Mouse (Mus musculus): ENCODE results near the gene Ccnk. TPM values are rescaled to one million over a fixed set of nuclear protein-coding genes. Genes with fewer than 3 reads are reported as not detected.

The Ccnk gene
- polyA plus RNA-seq, 1 experiment from 2014 or later, result 4.7 TPM

GRCm38 (mm10) chr12:108187541-108188091, 8.2 kb downstream of the Ccnk start:
- no peak for DNase-seq (ENCODE audit: low spot score)

GRCm38 (mm10) chr12:108193878-108194277, 14.5 kb downstream of the Ccnk start:
- DNase-seq (ENCODE audit: low spot score), result no peak

GRCm38 (mm10) chr12:108195761-108196160, 16.4 kb downstream of the Ccnk start:
- DNase-seq (ENCODE audit: low spot score), result no peak

GRCm38 (mm10) chr12:108198447-108198846, 19.1 kb downstream of the Ccnk start:
- DNase-seq (ENCODE audit: low spot score), result no peak

- DNase-seq (ENCODE audit: low spot score), result no peak
These were observed 20.7 kb downstream of the Ccnk start for GRCm38 (mm10) chr12:108200094-108200493.

GRCm38 (mm10) chr12:108203895-108204294, 24.5 kb downstream of the Ccnk start:
- DNase-seq (ENCODE audit: low spot score), result no peak

- DNase-seq (ENCODE audit: low spot score), result no peak
These were observed 25.6 kb downstream of the Ccnk start for GRCm38 (mm10) chr12:108204978-108205377.

- DNase-seq (ENCODE audit: low spot score), result peak; percentile 61
These were observed 27.3 kb downstream of the Ccnk start for GRCm38 (mm10) chr12:108206641-108207040.

- no peak for DNase-seq (ENCODE audit: low spot score)
These were observed 28.8 kb downstream of the Ccnk start for GRCm38 (mm10) chr12:108208216-108208615.

- peak; percentile 50 for DNase-seq (ENCODE audit: low spot score)
These were observed 29.5 kb downstream of the Ccnk start for GRCm38 (mm10) chr12:108208726-108209438.

GRCm38 (mm10) chr12:108210623-108211022, 31.2 kb downstream of the Ccnk start:
- DNase-seq (ENCODE audit: low spot score), result no peak

GRCm38 (mm10) chr12:108212071-108212470, 32.7 kb downstream of the Ccnk start:
- DNase-seq (ENCODE audit: low spot score), result no peak

- no peak for DNase-seq (ENCODE audit: low spot score)
These were observed 33.1 kb downstream of the Ccnk start for GRCm38 (mm10) chr12:108212476-108212875.

- DNase-seq (ENCODE audit: low spot score), result no peak
These were observed 34.0 kb downstream of the Ccnk start for GRCm38 (mm10) chr12:108213090-108214041.

- no peak for DNase-seq (ENCODE audit: low spot score)
These were observed 35.7 kb downstream of the Ccnk start for GRCm38 (mm10) chr12:108215090-108215489.

GRCm38 (mm10) chr12:108216611-108217370, 37.4 kb downstream of the Ccnk start:
- no peak for DNase-seq (ENCODE audit: low spot score)

GRCm38 (mm10) chr12:108217572-108217971, 38.2 kb downstream of the Ccnk start:
- peak; percentile 68 for DNase-seq (ENCODE audit: low spot score)

GRCm38 (mm10) chr12:108219163-108219562, 39.8 kb downstream of the Ccnk start:
- no peak for DNase-seq (ENCODE audit: low spot score)

GRCm38 (mm10) chr12:108219825-108220616, 40.6 kb downstream of the Ccnk start:
- DNase-seq (ENCODE audit: low spot score), result no peak

GRCm38 (mm10) chr12:108220621-108221020, 41.2 kb downstream of the Ccnk start:
- DNase-seq (ENCODE audit: low spot score), result no peak

Data from thymus, postnatal 0 days (tissue).